Mouse (Mus musculus) spleen, adult 2 months (tissue): Measurements from ENCODE around the gene Pde4d.

Source experiments
- CTCF ChIP-seq: fragments of 200-500 bp; IDR thresholded peaks from 2 replicates; pipeline ENCODE4 v1.5.1; 2011; ENCODE audit warnings: mild to moderate bottlenecking, inconsistent platforms; ENCODE audit not compliant: insufficient read depth, insufficient read length, insufficient replicate concordance; ENCODE audit errors: extremely low read depth
- POLR2A ChIP-seq: fragments of 200-500 bp; IDR thresholded peaks from 2 replicates; pipeline ENCODE4 v1.6.1; 2011; ENCODE audit warnings: low read depth, low read length, inconsistent platforms

DNA sequence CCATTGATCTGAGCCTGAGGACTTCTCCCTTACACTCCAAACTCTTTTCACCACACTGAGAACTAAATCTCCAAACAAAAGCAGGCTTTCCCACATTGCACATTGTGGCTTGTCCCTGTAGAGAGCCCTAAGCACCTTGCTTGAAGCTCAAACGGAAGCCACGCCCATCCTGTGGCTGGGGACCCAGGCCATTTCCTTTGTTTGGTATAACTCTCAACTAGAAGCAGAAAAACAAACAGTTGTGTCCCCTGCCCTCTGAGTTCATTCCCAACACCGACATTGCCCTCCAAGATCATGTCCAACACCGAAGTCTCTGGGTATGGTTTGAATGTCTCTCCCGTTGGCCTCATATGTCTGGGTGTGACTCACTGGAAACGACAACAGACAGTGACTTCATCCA lies 759.7 kb downstream of the Pde4d start:
- TF ChIP-seq CTCF (no peak), POLR2A (no peak)
